Mouse (Mus musculus): ENCODE data around the gene Gm6367. TPM values are rescaled to one million over a fixed set of nuclear protein-coding genes. Genes with fewer than 3 reads are reported as not detected.
"Not testable (repeated sequence)": the region's sequence is repeated elsewhere in the genome, so short reads cannot be mapped to it uniquely, and the experiment has no call there.

The Gm6367 gene
- not detected in 2 replicates for polyA plus RNA-seq (2015; fragmentation: Nextera tagmentation; extraction: Ambion mirVana)

GRCm38 (mm10) chr5:94988326-94988725 lies at the start of gene Gm6367:
Gene Gm6367, plus strand, starts transcription at chr5:94988626.
- ATAC-seq; H3K4me3 ChIP-seq (ENCODE audit: low read depth, low read length); H3K27me3 ChIP-seq (replicated peaks; ENCODE audit: insufficient read depth, low read length); H3K27ac ChIP-seq (ENCODE audit: low read length); H3K36me3 ChIP-seq (ENCODE audit: insufficient read depth, low read length); H3K4me2 ChIP-seq (replicated peaks; ENCODE audit: low read depth, low read length); H3K4me1 ChIP-seq (ENCODE audit: insufficient read depth, low read depth, low read length); H3K9me3 ChIP-seq (ENCODE audit: low read length); DNase-seq (ENCODE audit: low spot score); H3K9ac ChIP-seq (replicated peaks; ENCODE audit: low read depth): not testable (repeated sequence)
- no CpG with 5 or more reads among the region's 2 CpGs for WGBS

Other genes with a start within 250 kb of the Gm6367 start
- gene Gm3183, start 123.2 kb upstream of the Gm6367 start, polyA plus RNA-seq (2015; fragmentation: Nextera tagmentation; extraction: Ambion mirVana) = not detected in 2 replicates
- gene Gm7942, start 118.3 kb downstream of the Gm6367 start, polyA plus RNA-seq (2015; fragmentation: Nextera tagmentation; extraction: Ambion mirVana) = not detected in 2 replicates
- not detected in 2 replicates for gene Gm16513, start 194.0 kb downstream of the Gm6367 start, polyA plus RNA-seq (2015; fragmentation: Nextera tagmentation; extraction: Ambion mirVana)

Measured in lung, postnatal 0 days (tissue).